Mouse (Mus musculus): ENCODE data around the gene Smpx.
A peak's percentile ranks its signal among the peaks of the same experiment; 100 is the strongest.

The Smpx gene

GRCm38 (mm10) chrX:157698862-157699261 lies at the start of gene Smpx:
Smpx (plus strand) TSS chrX:157698910.
- DNase-seq (ENCODE audit: low read depth, low spot score): no peak

GRCm38 (mm10) chrX:157655047-157655446 lies 43.7 kb upstream of the Smpx start:
- no peak for DNase-seq (ENCODE audit: low read depth, low spot score)

DNA sequence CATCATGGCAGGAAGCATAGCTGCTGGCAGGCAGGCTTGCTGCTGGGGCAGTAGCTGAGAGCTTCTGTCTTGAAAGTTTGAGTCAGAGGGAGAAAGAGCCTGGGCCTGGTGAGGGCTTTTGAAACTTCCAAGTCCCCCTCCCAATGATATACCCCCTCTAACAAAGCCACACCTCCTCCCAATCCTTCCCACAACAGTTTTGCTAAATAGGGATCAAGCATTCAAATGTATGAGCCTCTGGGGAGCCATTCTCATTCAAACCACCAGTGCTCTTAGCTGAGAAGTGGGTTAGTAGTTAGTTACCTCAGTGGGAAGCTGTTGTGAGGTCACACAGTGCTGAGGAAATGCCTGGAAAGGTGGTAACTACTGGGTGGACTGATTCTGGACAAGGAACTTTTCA lies 41.4 kb upstream of the Smpx start:
- peak; percentile 1 for DNase-seq (ENCODE audit: low read depth, low spot score)

GRCm38 (mm10) chrX:157671820-157672219 lies 26.9 kb upstream of the Smpx start:
- DNase-seq (ENCODE audit: low read depth, low spot score): no peak

DNA sequence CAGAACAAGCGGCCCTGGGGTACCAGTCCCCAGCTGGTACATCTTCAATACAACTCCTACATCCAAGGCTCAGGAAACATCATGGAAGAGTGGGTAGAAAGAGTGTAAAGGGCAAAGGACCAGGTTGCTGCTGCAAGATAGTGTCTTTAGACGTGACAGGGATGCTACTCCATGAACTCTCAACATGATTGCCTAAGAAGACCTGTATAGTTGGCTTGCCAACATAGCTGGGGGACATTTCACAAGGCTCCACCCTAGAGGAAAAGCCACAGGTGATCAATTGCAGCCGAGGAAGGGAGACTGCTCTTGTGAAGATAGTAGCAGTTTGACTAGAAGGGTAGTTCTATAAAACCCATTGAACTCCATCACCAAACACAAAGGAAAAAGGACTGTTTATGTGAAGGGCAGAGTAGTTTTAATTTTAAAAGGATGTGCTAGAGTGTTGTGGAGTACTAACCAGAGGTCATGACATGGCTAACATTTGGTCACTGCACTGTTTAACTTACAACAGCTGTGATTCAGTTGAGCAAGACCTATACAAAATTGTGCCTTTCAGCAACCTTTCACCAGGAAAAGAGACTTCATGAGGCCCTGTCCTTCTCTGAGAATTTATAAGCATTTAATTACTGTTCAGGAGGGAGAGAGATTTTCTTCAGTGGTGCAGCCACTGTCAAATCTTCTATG lies 23.9 kb upstream of the Smpx start:
- DNase-seq (ENCODE audit: low read depth, low spot score): no peak

- DNase-seq (ENCODE audit: low read depth, low spot score): no peak
These were observed 7.5 kb upstream of the Smpx start for GRCm38 (mm10) chrX:157691186-157691585.

GRCm38 (mm10) chrX:157697591-157698135 lies 1.0 kb upstream of the Smpx start:
- DNase-seq (ENCODE audit: low read depth, low spot score): no peak

- no peak for DNase-seq (ENCODE audit: low read depth, low spot score)
These were observed 8.5 kb downstream of the Smpx start for GRCm38 (mm10) chrX:157707236-157707635.

- DNase-seq (ENCODE audit: low read depth, low spot score): no peak
These were observed 10.0 kb downstream of the Smpx start for GRCm38 (mm10) chrX:157708616-157709280.

GRCm38 (mm10) chrX:157719907-157720306 lies 21.2 kb downstream of the Smpx start:
- no peak for DNase-seq (ENCODE audit: low read depth, low spot score)

DNA sequence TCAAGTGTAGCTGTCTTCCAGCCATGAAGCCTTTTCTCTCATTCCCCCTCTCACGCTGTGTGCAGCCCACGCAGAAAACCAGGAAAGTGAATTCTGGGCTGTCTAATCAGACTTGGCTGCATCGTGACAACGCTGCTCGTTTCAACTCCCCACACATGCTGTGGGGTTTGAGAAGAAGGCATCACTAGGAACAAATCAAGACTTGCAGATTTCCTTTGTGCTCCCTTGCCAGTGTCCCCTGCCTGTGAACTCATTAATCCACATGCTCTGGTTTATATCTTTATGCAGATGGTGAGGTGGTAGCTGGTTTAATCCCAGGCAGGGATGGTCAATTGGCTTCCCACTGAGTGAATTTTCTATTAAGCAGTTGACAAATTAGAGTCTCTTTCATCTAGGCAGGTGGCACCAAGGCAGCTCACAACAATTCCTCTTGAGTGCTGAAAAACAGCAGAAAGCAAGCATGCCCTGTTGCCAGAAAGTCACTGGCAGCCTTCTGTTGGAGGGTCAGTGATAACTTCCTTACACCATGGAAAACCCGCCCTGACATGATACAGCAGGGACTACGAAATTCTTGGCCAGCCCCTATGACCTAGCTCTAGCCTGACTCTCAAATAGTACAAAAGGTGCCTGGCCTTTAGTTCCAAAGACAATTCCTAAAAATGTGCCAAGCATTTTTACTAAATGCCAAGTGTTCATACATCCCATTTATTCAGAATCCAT lies 32.1 kb downstream of the Smpx start:
- DNase-seq (ENCODE audit: low read depth, low spot score): no peak

- peak; percentile 26 for DNase-seq (ENCODE audit: low read depth, low spot score)
These were observed 33.1 kb downstream of the Smpx start for GRCm38 (mm10) chrX:157731658-157732314.

DNA sequence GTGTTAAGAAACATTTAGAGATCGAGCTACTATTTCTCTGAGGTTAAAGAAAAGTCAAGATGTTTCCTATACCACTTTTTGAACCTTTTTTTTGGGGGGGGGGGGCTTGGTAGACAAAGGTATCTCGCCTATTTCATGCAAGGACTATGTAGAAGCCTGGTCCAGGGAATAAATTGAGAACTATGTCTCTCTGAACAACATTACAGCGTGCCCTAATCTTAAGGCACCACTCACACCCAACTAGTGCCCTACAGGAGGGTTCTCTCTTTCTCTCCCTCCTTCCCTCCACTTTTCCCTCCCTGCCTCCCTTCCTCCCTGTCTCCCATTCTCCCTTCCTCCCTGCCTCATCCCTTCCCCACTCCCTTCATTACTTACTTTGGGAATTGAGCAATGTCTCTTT lies 33.6 kb downstream of the Smpx start:
- DNase-seq (ENCODE audit: low read depth, low spot score): no peak

- no peak for DNase-seq (ENCODE audit: low read depth, low spot score)
These were observed 35.1 kb downstream of the Smpx start for GRCm38 (mm10) chrX:157733836-157734235.

- no peak for DNase-seq (ENCODE audit: low read depth, low spot score)
These were observed 35.6 kb downstream of the Smpx start for GRCm38 (mm10) chrX:157734341-157734740.

- no peak for DNase-seq (ENCODE audit: low read depth, low spot score)
These were observed 49.3 kb downstream of the Smpx start for GRCm38 (mm10) chrX:157747815-157748544.

DNA sequence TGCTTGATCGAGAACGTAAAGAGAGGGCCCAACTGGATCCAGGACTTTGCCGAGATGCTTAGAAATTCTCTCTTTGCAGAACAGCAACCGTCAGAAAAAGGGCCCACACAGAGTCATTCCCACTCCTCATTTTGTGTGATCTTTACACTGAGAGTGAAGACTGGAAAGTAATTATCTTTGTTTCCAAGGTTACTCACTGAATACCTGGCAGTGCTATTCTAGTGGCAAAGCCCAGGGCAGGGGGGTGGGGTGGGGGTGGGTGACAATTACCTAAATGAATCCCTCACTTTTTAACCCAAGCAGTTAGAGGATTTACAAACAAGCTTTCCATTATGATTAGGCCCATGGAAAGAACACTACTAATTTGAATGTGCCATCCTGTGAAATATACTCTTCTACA lies 55.8 kb downstream of the Smpx start:
- DNase-seq (ENCODE audit: low read depth, low spot score): no peak

- DNase-seq (ENCODE audit: low read depth, low spot score): no peak
These were observed 63.8 kb downstream of the Smpx start for GRCm38 (mm10) chrX:157762542-157762941.

DNA sequence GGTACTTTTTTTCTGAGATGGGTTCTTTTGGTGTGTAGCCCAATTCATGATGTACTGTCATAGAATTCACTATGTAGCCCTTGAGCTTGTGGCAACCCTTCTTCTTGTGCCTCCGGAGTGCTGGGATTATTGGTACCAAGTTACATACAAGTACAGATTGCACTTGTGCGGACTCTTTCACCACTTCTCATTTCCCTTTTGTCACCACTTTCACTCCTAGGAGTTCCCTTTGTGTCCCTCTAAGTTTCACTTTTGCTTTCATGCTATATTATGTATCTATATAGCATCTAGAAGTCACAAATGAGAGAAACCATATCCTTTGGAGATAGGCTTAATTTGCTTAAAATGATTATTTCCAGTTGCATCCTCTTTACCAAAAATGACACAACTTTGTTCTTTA lies 103.0 kb downstream of the Smpx start:
- DNase-seq (ENCODE audit: low read depth, low spot score): no peak
